Mouse (Mus musculus) bone marrow macrophage, adult 2 months (primary cell): ENCODE data around the gene Rpia. TPM values are rescaled to one million over a fixed set of nuclear protein-coding genes. Genes with fewer than 3 reads are reported as not detected.

Experiments used
- H3K27ac ChIP-seq: 2 replicates; pipeline ENCODE4 v1.5.1; 2012; ENCODE audit warnings: low read depth, low read length; ENCODE audit not compliant: insufficient read depth
- H3K4me1 ChIP-seq: 2 replicates; pipeline ENCODE4 v1.6.1; 2012; ENCODE audit warnings: low read length; ENCODE audit not compliant: control insufficient read depth, insufficient read depth
- H3K4me3 ChIP-seq: 2 replicates; pipeline ENCODE4 v1.5.1; 2012; ENCODE audit warnings: mild to moderate bottlenecking, low read length, moderate library complexity; ENCODE audit not compliant: insufficient read depth
- CTCF ChIP-seq: IDR thresholded peaks from 2 replicates; pipeline ENCODE4 v1.5.1; 2012; ENCODE audit warnings: low read depth, mild to moderate bottlenecking, low read length, moderate library complexity
- POLR2A ChIP-seq: IDR thresholded peaks from 2 replicates; pipeline ENCODE4 v1.6.1; 2012; ENCODE audit warnings: mild to moderate bottlenecking, low read depth, low read length, borderline replicate concordance
- polyA plus RNA-seq: library from polyadenylated mRNA; stranded (reverse); fragments of >200 nt; gene quantifications from 2 replicates; pipeline ENCODE4 v1.2.4, GENCODE M21; 2012; ENCODE audit not compliant: missing spikeins, insufficient read depth, insufficient read length

Gene Rpia
- polyA plus RNA-seq, 1 experiment: 10.6 TPM

DNA sequence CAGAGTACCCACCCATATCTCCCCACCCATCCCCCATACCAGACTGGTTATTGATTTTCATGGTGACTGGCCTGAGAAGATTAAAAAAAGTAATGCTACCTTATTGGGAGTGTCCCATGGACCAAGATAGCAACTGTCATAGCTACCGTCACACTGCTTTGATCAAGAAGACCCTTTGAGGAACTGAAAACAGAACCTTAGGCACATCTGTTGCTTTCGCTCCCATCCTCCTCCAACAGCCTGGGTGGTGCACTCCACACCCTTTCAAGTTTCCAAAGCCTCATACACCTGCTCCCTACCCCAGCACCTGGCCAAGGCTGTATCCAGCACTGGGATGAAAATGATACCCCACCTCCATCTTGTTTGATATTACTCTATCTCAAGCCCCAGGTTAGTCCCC, 56.5 kb downstream of the Rpia start:
- no peak overlapping the region for H3K4me3 ChIP-seq
- no peak overlapping the region for H3K27ac ChIP-seq
- TF ChIP-seq POLR2A: no peak
- TF ChIP-seq CTCF: no peak
- no peaks in the 10 kb centered on the region for H3K4me1 ChIP-seq

DNA sequence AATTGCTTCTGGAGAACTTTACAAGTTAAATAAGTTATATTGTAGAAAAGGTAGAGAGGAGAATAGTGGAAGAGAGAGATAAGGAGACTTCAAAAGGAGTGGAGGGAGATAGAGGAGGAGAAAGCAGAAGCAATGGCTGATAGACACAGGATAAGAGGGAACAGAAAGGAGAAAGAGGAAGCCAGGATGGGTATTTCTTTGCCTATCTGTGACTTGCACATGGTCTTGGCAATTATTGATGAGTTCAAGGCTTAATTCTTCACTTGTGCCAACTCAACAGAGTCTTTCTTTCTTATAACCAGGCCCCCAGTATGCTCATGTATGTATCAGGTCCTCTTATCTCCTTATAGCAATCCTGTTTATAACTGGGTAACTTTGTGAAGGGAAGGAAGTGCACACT, 61.2 kb downstream of the Rpia start:
- Histone ChIP-seq H3K4me1 (no peaks in the 10 kb centered on the region), H3K4me3 (no peak overlapping the region), H3K27ac (no peak overlapping the region)
- TF ChIP-seq POLR2A (no peak), CTCF (no peak)

DNA sequence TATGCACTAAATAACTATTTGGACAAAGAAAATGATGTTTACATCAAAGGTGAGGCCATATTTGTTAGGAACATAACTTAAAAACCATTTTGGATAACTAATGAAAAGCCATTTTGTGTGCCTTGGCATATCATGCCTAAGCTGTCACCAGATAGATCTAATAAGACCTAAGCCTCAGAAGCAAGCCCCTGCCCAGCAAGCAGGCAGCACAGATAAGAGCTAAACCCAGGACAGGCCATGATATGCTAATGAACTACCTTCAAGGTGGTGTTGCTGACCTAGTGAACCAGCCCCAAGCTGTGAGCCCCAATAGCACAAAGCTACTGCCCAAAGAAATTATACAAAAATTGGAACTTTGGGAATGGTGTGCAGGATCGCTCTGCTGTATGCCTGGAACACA, 62.9 kb downstream of the Rpia start:
- Histone ChIP-seq H3K4me1 (no peaks in the 10 kb centered on the region), H3K27ac (no peak overlapping the region), H3K4me3 (no peak overlapping the region)
- TF ChIP-seq POLR2A: no peak
- TF ChIP-seq CTCF: no peak

DNA sequence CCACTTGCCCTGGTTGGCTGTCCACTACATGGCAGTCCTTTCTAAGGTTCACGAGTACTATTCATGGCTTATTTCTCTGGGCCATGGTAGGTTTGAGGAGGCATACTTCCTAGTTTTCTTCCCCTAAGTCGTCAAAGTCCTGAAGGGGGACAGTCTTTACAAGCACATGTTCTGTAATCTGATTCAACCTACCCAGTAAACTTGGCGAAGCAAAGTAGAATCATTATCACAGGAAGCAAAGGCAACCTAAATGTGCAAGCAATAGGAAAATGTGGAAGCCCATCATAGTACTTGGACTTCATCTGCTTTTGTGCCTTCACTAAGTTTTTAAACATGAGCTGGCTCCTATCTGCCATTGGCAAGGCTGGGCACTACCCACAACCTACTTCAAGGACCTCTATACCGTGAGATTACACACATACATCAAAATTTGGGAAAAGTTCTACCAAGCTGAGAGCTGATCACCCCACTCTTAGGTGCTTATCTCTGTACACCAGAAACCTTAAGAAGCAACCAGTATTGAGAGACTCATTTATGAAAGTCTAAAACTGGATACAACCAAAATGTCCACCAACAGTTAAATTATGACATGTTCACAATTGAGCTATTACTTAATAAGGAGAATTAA, 64.8 kb downstream of the Rpia start:
- H3K4me1 ChIP-seq: no peaks in the 10 kb centered on the region
- H3K4me3 ChIP-seq: no peak overlapping the region
- no peak for TF ChIP-seq CTCF
- no peak for TF ChIP-seq POLR2A
- no peak overlapping the region for H3K27ac ChIP-seq

DNA sequence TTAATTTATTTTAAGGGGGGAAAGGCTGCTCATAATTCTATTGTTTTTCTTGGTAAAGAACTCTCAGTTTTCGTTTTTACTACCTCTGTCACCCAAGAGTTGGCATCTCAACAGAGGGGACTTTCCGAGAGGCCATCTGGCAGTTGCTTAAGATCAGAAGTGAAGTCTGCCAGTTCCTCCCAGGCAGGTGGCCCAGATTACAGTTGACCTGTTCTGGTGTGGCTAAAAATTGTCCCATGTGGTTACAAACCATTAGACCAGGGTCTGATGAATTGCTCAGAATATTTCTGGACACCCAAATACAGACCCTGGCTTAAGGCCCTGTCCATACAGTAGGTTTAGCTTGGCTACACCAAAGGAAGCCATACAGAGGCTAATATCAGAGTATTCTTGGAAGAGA, 66.4 kb downstream of the Rpia start:
- no peak overlapping the region for H3K27ac ChIP-seq
- no peak overlapping the region for H3K4me3 ChIP-seq
- TF ChIP-seq POLR2A (no peak), CTCF (no peak)
- no peaks in the 10 kb centered on the region for H3K4me1 ChIP-seq

DNA sequence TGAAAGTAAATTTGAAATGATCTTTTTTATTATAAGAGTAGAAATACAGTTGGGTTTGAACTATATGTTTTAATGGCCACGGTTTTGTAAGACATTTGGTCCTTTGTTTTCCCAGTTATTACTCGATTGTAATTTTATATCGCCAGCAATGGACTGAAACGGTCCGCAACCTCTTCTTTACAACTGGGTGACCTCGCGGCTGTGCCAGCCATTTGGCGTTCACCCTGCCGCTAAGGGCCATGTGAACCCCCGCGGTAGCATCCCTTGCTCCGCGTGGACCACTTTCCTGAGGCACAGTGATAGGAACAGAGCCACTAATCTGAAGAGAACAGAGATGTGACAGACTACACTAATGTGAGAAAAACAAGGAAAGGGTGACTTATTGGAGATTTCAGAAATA, 67.3 kb downstream of the Rpia start:
- Histone ChIP-seq H3K27ac (no peak overlapping the region), H3K4me3 (no peak overlapping the region), H3K4me1 (no peaks in the 10 kb centered on the region)
- no peak for TF ChIP-seq CTCF

DNA sequence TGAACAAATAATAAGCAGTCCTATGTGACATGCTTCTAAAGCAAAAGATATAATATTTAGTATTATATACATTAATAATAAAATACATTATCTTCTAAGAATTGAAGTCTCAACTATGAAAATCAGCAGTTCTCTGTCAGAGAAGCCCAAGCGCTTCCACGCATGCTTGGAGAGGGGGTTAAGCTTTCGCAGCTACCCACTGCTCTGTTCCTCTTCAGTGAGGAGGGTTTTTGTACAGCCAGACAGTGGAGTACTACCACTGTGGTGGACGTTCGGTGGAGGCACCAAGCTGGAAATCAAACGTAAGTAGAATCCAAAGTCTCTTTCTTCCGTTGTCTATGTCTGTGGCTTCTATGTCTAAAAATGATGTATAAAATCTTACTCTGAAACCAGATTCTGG, 69.7 kb downstream of the Rpia start:
- H3K4me3 ChIP-seq: no peak overlapping the region
- no peak overlapping the region for H3K27ac ChIP-seq
- no peak for TF ChIP-seq POLR2A
- TF ChIP-seq CTCF: no peak
- H3K4me1 ChIP-seq: no peaks in the 10 kb centered on the region

DNA sequence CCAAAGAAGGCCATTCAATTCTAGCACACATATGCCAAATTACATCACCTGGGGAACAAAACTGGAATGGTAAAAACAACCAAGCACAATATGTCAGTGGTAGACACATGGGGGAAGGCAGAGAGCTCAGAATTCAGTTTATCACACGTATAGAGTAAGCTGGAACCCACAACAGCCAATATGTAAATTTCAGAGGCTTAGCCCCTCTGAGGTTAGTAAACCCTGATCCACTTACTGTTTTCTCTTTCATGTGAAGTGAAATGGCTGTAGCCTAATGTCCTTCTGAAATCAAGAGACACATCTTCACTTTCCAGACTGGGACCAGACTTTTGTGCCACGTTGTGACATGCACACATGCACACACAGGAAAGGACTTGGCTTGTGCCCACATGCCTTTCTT, 73.3 kb downstream of the Rpia start:
- TF ChIP-seq POLR2A: no peak
- TF ChIP-seq CTCF: no peak
- H3K27ac ChIP-seq: no peak overlapping the region
- no peaks in the 10 kb centered on the region for H3K4me1 ChIP-seq
- H3K4me3 ChIP-seq: no peak overlapping the region

DNA sequence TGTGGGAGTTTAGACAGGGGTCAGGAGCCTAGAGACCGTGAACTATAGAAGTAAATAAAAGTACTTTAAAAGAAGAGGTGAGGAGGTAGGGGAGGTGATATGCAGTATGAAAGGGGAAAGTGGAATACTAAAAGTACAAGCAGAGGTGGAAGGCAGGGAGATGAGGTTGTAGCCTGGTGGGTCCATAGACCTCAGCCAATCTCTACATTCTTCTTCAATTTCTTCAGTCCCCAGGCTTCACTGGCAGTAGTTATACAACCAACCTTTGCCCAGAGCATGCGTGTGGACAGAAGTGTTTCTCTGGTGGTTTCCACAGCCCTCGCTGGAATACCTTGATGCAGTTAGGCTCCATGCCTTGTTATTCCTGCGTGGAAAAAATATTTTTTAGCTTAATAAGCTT, 73.9 kb downstream of the Rpia start:
- TF ChIP-seq POLR2A: no peak
- TF ChIP-seq CTCF: no peak
- no peak overlapping the region for H3K27ac ChIP-seq
- no peaks in the 10 kb centered on the region for H3K4me1 ChIP-seq
- H3K4me3 ChIP-seq: no peak overlapping the region

DNA sequence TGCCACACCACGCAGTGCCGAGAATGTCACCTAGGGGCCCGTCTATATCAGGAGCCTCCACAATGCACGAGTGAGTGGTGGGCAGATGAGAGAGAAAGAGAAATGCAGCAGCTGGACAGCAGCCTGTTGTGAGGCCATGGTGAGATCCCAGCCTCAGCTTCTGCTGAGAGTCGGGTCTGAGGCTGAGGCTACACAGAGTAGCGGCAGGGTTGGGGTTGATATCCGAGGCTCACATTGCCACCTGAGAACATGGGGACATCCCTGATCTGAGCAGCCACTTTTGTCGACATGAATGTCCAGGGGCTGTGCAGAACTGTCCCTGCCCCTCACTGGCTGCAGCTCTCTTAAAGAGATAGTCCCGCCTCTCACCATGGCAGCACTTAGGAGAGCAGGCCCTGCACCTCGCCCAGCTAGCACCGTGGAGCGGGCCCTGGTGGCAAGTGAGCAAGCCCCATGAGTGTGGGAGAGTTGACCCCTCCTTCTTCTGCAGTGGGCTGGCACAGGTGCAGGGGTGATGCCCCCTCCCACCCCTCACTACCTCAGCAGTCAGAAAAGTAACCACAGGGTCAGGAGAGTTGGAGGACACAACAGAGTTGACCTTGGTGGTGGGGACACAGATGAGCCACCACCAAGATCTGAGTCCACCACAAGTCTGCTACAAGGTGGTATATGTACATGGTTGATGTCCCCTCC, 75.2 kb downstream of the Rpia start:
- no peak overlapping the region for H3K4me3 ChIP-seq
- TF ChIP-seq POLR2A (no peak), CTCF (no peak)
- no peaks in the 10 kb centered on the region for H3K4me1 ChIP-seq
- H3K27ac ChIP-seq: no peak overlapping the region

Other genes with a start within 250 kb of the Rpia start
- gene Eif2ak3, start 52.3 kb upstream of the Rpia start, polyA plus RNA-seq: 17.4 and 17.6 TPM in 2 replicates
- gene Tex37, start 126.7 kb upstream of the Rpia start, polyA plus RNA-seq: not detected in 2 replicates
- gene Foxi3, start 164.3 kb upstream of the Rpia start, polyA plus RNA-seq: not detected in 2 replicates